Mouse (Mus musculus) thymus, adult 2 months (tissue): ENCODE results near the gene Dmrtc2.

Source experiments
- CTCF ChIP-seq: fragments of 200-500 bp; IDR thresholded peaks from 2 replicates; pipeline ENCODE4 v1.5.1; 2012; ENCODE audit warnings: mild to moderate bottlenecking, control low read depth, low read length, moderate library complexity, borderline replicate concordance; ENCODE audit not compliant: control insufficient read depth, poor library complexity, insufficient read depth; ENCODE audit errors: extremely low read depth
- POLR2A ChIP-seq: fragments of 200-500 bp; IDR thresholded peaks from 2 replicates; pipeline ENCODE4 v1.6.1; 2012; ENCODE audit warnings: mild to moderate bottlenecking, low read length, control low read depth, moderate library complexity; ENCODE audit not compliant: control insufficient read depth, poor library complexity, insufficient read depth; ENCODE audit errors: extremely low read depth

- TF ChIP-seq CTCF (no peak), POLR2A (no peak)
Measured at GRCm38 (mm10) chr7:24856460-24857120, 13.3 kb upstream of the Dmrtc2 start.
